Mouse (Mus musculus): Measurements from ENCODE around the gene Sgpp1. TPM values are rescaled to one million over a fixed set of nuclear protein-coding genes. Genes with fewer than 3 reads are reported as not detected.

The Sgpp1 gene
- polyA plus RNA-seq, 1 experiment from 2014 or later, result 24.1 TPM

GRCm38 (mm10) chr12:75671759-75672315, 63.7 kb downstream of the Sgpp1 start:
- Histone ChIP-seq H3K27ac (ENCODE audit: low read depth, low read length) (no peak overlapping the region), H3K9ac (ENCODE audit: low read depth, low read length) (no peak overlapping the region), H3K4me1 (replicated peaks; ENCODE audit: control insufficient read depth, insufficient read depth, low read length) (no peaks in the 10 kb centered on the region; the same call in 1 of the 2 replicates), H3K27me3 (replicated peaks; ENCODE audit: control insufficient read depth, insufficient read depth, low read length) (no peaks in the 10 kb centered on the region), H3K4me2 (replicated peaks; ENCODE audit: low read depth) (no peak overlapping the region), H3K9me3 (ENCODE audit: control insufficient read depth) (no peaks in the 10 kb centered on the region), H3K36me3 (ENCODE audit: control insufficient read depth, insufficient read depth) (no peaks in the 10 kb centered on the region), H3K4me3 (ENCODE audit: low read depth, low read length) (no peak overlapping the region)
- no peak for ATAC-seq
- WGBS, result 61% methylated on average over 3 of the region's 3 CpGs
- TF ChIP-seq CTCF (IDR thresholded peaks at IDR 0.05; ENCODE audit: low read depth), result peak; percentile 71

- peak overlapping the region; percentile 75 for H3K4me2 ChIP-seq (replicated peaks; ENCODE audit: low read depth)
- WGBS, result 89% methylated on average over 6 of the region's 6 CpGs
These were observed 64.9 kb downstream of the Sgpp1 start for GRCm38 (mm10) chr12:75670611-75671010.

GRCm38 (mm10) chr12:75669258-75670106, 66.0 kb downstream of the Sgpp1 start, which contains the start of gene Wdr89:
Gene Wdr89, minus strand, starts transcription at chr12:75669537.
- peak within 1 kb of the TSS; percentile 88 for H3K4me2 ChIP-seq (replicated peaks; ENCODE audit: low read depth)
- ATAC-seq, result peak; percentile 98
- peak; percentile 67 for TF ChIP-seq CTCF (IDR thresholded peaks at IDR 0.05; ENCODE audit: low read depth)
- WGBS, result under 1% methylated on average over 54 of the region's 55 CpGs
- no peaks in the 10 kb centered on the region; the same call in 1 of the 2 replicates for H3K4me1 ChIP-seq (replicated peaks; ENCODE audit: control insufficient read depth, insufficient read depth, low read length)
- no peaks in the 10 kb centered on the region for H3K9me3 ChIP-seq (ENCODE audit: control insufficient read depth)
- peak within 1 kb of the TSS; percentile 66 for H3K4me3 ChIP-seq (ENCODE audit: low read depth, low read length)
- H3K9ac ChIP-seq (ENCODE audit: low read depth, low read length), result peak within 1 kb of the TSS; percentile 69
- H3K27me3 ChIP-seq (replicated peaks; ENCODE audit: control insufficient read depth, insufficient read depth, low read length), result no peaks in the 10 kb centered on the region
- H3K27ac ChIP-seq (ENCODE audit: low read depth, low read length), result peak within 1 kb of the TSS; percentile 96
- no peaks in the 10 kb centered on the region for H3K36me3 ChIP-seq (ENCODE audit: control insufficient read depth, insufficient read depth)

More at GRCm38 (mm10) chr12:75670611-75671010, 64.9 kb downstream of the Sgpp1 start:
- peak overlapping the region; percentile 96; the same call in 1 of the 2 replicates for H3K27ac ChIP-seq (ENCODE audit: low read depth, low read length)
- H3K9me3 ChIP-seq (ENCODE audit: control insufficient read depth), result no peaks in the 10 kb centered on the region
- no peaks in the 10 kb centered on the region for H3K27me3 ChIP-seq (replicated peaks; ENCODE audit: control insufficient read depth, insufficient read depth, low read length)
- no peak for TF ChIP-seq CTCF (IDR thresholded peaks at IDR 0.05; ENCODE audit: low read depth)
- no peak for ATAC-seq
- no peak overlapping the region; the same call in 1 of the 2 replicates for H3K9ac ChIP-seq (ENCODE audit: low read depth, low read length)
- peak overlapping the region; percentile 66 for H3K4me3 ChIP-seq (ENCODE audit: low read depth, low read length)
- no peaks in the 10 kb centered on the region for H3K36me3 ChIP-seq (ENCODE audit: control insufficient read depth, insufficient read depth)
- H3K4me1 ChIP-seq (replicated peaks; ENCODE audit: control insufficient read depth, insufficient read depth, low read length), result no peaks in the 10 kb centered on the region; the same call in 1 of the 2 replicates

GRCm38 (mm10) chr12:75668916-75669257, 66.6 kb downstream of the Sgpp1 start:
- Histone ChIP-seq H3K4me2 (replicated peaks; ENCODE audit: low read depth) (peak overlapping the region; percentile 88), H3K4me3 (ENCODE audit: low read depth, low read length) (peak overlapping the region; percentile 66), H3K27me3 (replicated peaks; ENCODE audit: control insufficient read depth, insufficient read depth, low read length) (no peaks in the 10 kb centered on the region), H3K36me3 (ENCODE audit: control insufficient read depth, insufficient read depth) (no peaks in the 10 kb centered on the region), H3K27ac (ENCODE audit: low read depth, low read length) (peak overlapping the region; percentile 96), H3K4me1 (replicated peaks; ENCODE audit: control insufficient read depth, insufficient read depth, low read length) (no peaks in the 10 kb centered on the region; the same call in 1 of the 2 replicates), H3K9ac (ENCODE audit: low read depth, low read length) (peak overlapping the region; percentile 52), H3K9me3 (ENCODE audit: control insufficient read depth) (no peaks in the 10 kb centered on the region)
- under 1% methylated on average over 9 of the region's 9 CpGs for WGBS
- no peak for TF ChIP-seq CTCF (IDR thresholded peaks at IDR 0.05; ENCODE audit: low read depth)
- peak; percentile 7; the same call in 1 of the 2 replicates for ATAC-seq

- Histone ChIP-seq H3K4me2 (replicated peaks; ENCODE audit: low read depth) (no peak overlapping the region), H3K9me3 (ENCODE audit: control insufficient read depth) (no peaks in the 10 kb centered on the region), H3K9ac (ENCODE audit: low read depth, low read length) (no peak overlapping the region), H3K36me3 (ENCODE audit: control insufficient read depth, insufficient read depth) (no peaks in the 10 kb centered on the region), H3K4me1 (replicated peaks; ENCODE audit: control insufficient read depth, insufficient read depth, low read length) (no peaks in the 10 kb centered on the region; the same call in 1 of the 2 replicates), H3K27ac (ENCODE audit: low read depth, low read length) (no peak overlapping the region), H3K27me3 (replicated peaks; ENCODE audit: control insufficient read depth, insufficient read depth, low read length) (no peaks in the 10 kb centered on the region), H3K4me3 (ENCODE audit: low read depth, low read length) (no peak overlapping the region)
- WGBS, result 74% methylated on average over 2 of the region's 2 CpGs
- TF ChIP-seq CTCF (IDR thresholded peaks at IDR 0.05; ENCODE audit: low read depth), result no peak
- ATAC-seq, result no peak
These were observed 67.3 kb downstream of the Sgpp1 start for GRCm38 (mm10) chr12:75668221-75668620.

- H3K36me3 ChIP-seq (ENCODE audit: control insufficient read depth, insufficient read depth), result no peaks in the 10 kb centered on the region
- H3K4me1 ChIP-seq (replicated peaks; ENCODE audit: control insufficient read depth, insufficient read depth, low read length), result no peaks in the 10 kb centered on the region; the same call in 1 of the 2 replicates
- H3K9ac ChIP-seq (ENCODE audit: low read depth, low read length), result no peak overlapping the region
- no peaks in the 10 kb centered on the region for H3K27me3 ChIP-seq (replicated peaks; ENCODE audit: control insufficient read depth, insufficient read depth, low read length)
- no peaks in the 10 kb centered on the region for H3K9me3 ChIP-seq (ENCODE audit: control insufficient read depth)
- no peak overlapping the region for H3K4me2 ChIP-seq (replicated peaks; ENCODE audit: low read depth)
- TF ChIP-seq CTCF (IDR thresholded peaks at IDR 0.05; ENCODE audit: low read depth), result no peak
- H3K4me3 ChIP-seq (ENCODE audit: low read depth, low read length), result no peak overlapping the region
- H3K27ac ChIP-seq (ENCODE audit: low read depth, low read length), result no peak overlapping the region
- no peak for ATAC-seq
These were observed 68.6 kb downstream of the Sgpp1 start for GRCm38 (mm10) chr12:75666939-75667338.

Data from intestine, postnatal 0 days (tissue).